Mouse (Mus musculus): ENCODE results near the gene Nxf3.

- no peak for TF ChIP-seq POLR2A (IDR thresholded peaks at IDR 0.05; ENCODE audit: insufficient read depth, low read depth, low read length)
- no peak for TF ChIP-seq CTCF (IDR thresholded peaks at IDR 0.05; ENCODE audit: insufficient read depth, low read depth, low read length)
These were observed 42.1 kb upstream of the Nxf3 start for GRCm38 (mm10) chrX:136127038-136127743.
